Mouse (Mus musculus): Measurements from ENCODE around the gene Hypm. TPM values are rescaled to one million over a fixed set of nuclear protein-coding genes. Genes with fewer than 3 reads are reported as not detected.

Gene Hypm
- not detected for total RNA-seq (2022)

DNA sequence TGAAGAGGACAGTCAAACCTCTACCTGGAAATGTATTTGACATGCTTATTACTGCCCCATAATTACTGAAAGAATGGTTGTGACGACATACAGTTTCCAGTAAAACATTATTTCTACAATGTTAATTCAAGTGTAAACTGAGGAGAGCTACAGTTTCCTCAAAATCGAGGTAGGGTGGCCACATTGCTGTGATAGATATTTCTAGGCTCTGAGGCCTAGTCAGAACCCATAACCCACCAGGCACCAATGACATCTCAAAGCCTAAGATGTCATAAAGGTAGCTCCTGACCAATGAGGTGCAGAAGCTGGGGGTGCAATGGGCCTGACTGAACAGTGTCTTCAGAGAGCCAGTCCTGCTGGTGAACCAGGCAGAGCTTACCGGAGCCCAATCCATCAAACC, at the start of gene Hypm:
Gene Hypm, plus strand, starts transcription at position 301 of the 400 bp plus-strand sequence.
- DNase-seq (ENCODE audit: low spot score in 2 of 2), result no peak

DNA sequence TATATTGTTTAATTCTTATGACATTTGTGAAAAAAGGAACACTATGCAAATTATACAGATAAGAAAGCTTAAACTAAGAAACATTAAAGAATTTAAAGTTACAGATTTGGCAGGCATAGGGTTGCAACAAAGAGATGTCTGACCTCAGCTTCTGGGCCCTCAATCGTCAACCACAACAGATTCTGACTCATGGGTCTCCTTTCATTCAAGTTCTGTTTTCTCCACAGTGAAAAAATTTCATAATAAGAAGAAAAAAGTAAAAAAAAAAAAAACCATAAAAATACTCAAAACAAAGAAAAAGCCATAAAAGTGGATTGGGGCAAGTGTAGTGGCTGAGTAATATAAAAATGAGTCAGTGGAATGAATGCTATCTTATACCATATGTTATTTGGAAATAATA, 36.6 kb upstream of the Hypm start:
- no peak for DNase-seq (ENCODE audit: low spot score in 2 of 2)

DNA sequence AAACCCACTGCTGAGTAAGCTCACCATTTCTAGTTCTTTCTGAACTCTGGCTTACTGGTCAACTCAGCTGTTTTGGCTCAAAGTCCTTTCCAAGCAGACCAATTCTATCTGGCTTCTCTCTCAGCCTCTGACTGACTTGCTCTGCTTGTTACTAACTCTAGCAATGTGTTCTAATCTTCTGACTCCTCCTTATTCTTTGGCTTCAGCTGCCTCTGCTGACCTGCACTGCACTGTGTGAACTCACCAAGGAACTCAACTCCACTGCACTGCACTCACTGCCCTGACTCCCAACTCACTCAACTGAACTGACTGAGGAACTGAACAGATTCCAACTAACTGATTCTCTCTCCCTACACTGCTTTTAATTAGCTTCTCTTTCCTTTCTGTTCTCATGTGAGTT, 34.3 kb upstream of the Hypm start:
- DNase-seq (ENCODE audit: low spot score in 2 of 2), result no peak

DNA sequence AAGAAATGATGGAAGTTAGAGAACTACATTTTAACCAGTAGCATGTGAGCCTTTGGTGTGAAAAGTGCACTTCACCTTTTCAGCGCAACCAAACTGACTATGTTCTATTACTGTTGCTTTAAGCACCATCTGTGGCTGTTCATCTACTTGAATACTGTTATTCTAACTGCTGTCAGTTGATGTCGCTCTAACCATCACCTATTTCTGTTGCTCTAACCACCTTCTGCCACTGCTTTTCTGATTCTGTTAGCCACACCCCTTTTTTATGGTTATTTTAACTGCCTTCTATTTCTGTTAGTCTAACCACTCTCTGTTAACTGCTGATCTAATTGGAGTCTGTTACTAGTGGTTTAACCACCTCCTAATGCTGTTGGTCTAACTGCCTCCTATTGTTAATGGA, 11.9 kb upstream of the Hypm start:
- DNase-seq (ENCODE audit: low spot score in 2 of 2), result no peak

DNA sequence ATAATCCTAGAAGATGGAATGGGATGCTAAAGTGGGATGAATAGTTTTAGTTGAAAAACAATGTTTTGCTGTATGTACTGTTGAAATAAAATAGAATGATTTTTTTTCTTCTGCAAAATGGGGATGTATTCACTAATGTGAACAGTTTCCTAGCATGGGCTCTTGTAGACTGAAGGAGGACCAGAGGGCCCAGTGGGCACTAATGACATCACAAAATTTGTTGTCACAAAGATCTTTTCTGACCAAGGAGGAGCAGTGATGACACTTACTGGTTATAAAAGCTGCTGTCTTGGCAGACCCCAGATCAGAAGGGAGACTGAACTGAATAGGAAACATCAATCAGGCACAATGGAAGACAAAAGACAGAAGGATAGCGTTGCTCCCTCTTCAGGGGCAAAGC, 2.7 kb downstream of the Hypm start, which contains the start of gene H2al3:
Gene H2al3, plus strand, starts transcription at position 301 of the 400 bp plus-strand sequence.
- DNase-seq (ENCODE audit: low spot score in 2 of 2), result no peak

DNA sequence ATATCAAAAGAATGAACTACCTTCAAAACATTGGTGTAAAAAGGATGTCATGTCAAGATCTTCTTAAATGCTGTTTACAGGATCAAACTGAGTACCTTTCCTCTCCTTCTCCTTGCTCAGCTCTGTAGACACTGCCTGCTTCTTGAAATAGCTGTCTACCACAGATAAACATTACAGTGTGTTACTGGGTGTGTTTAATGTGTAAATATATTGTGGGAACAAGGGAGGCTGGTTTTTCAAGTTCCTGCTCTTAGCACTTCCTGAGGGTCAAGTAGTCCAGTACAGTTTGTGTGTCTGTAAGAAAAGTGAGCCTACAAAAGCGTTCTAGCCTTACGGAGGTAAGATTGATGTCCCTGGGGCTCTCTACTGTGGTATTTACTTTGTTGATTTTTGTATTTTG, 15.1 kb downstream of the Hypm start:
- no peak for DNase-seq (ENCODE audit: low spot score in 2 of 2)

DNA sequence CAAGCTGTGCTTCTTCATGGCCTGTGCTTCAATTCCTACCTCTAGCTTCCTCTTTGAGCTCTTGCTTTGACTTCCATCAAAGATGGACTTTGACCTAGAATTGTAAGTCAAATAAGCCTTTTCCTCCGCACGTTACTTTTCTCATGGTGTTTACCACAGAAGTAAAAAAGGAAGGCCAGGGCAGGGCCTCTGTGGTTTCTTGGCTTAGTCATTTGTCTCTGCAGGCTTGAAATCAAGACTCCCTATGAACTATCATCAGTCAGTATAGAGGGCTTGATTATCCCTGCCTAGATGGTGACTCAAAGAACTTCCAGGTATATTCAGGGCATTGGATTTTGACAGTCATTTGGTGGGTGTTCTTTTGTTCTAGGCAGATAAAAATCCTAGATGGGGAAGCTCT, 28.8 kb downstream of the Hypm start:
- DNase-seq (ENCODE audit: low spot score in 2 of 2), result no peak

DNA sequence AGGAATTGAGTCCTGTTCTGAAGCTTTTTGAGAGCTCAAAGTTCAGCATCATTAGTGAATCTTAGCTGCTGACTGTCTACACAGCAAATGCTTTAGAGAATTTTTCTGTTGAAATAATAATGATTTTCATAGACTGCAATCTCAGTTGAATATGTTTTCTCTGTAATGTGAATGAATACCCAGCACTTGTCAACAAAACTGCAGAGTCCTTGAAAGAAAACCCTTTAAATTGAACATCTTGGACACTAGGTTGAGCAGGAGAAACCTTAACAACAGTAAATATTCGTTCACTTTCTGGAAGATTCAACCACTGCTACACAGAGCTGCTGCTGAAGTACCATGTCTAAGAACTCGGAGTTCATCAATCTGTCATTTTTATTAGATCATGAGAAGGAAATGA, 38.6 kb downstream of the Hypm start, which contains the start of gene Sytl5:
Gene Sytl5, plus strand, starts transcription at position 301 of the 400 bp plus-strand sequence.
- no peak for DNase-seq (ENCODE audit: low spot score in 2 of 2)

Other genes starting within 250 kb of the Hypm start
- 10 to 100 TPM; 42.1 to 67.4 (median 54.6) TPM for gene Dynlt3, start 183.9 kb upstream of the Hypm start, total RNA-seq (2022)
- not detected for gene H2al3, start 2.8 kb downstream of the Hypm start, total RNA-seq (2022)
- under 1 TPM in 1 of 4 experiments, not detected in 3; 0.35 TPM for gene Sytl5, start 38.7 kb downstream of the Hypm start, total RNA-seq (2022)

Measured in gastrocnemius, adult 8-10 months (tissue).